Mouse (Mus musculus) layer of hippocampus, adult 6 months (tissue): ENCODE data around the gene Tmprss7. TPM values are rescaled to one million over a fixed set of nuclear protein-coding genes. Genes with fewer than 3 reads are reported as not detected.

Source experiments
- long read RNA-seq, 2 experiments: library from polyadenylated mRNA; unstranded; transcript quantifications; one replicate each; pipeline ENCODE4 v2.0.0; 2019 to 2020
- polyA plus RNA-seq: library from polyadenylated mRNA; unstranded; fragments of <200 nt; fragmentation: Nextera tagmentation; gene quantifications from 2 replicates; pipeline ENCODE4 v1.2.3, GENCODE M21; 2021

Gene Tmprss7
- 0.55 and 0.77 TPM in 2 replicates for polyA plus RNA-seq
- long read RNA-seq, experiment 1, partial matches to known transcripts: 1 of 3 reads
- long read RNA-seq, experiment 1, other reads (novel, unspliced or antisense): 2 of 3 reads
- long read RNA-seq, experiment 2, partial matches to known transcripts: 5 of 15 reads
- long read RNA-seq, experiment 2, other reads (novel, unspliced or antisense): 9 of 15 reads

DNA sequence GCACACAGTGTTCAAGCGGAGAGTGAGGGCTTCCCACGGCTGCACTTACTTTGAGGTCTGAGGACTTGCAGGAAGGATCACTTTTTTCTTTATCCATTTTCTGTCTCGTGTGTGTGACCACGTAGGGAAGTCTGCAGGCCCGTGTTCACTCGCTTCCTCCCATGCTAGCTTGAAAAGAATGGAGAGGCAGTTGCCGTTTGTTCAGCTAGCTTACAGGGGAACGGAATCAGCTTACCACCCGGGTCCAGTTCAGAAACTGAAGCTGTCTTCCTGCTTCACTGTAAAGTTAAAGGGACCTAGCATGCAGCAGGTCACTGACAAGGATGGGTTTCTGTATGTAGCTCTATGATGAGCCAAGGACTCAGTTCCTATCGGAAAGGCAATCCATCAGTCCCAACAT lies at the start of gene Tmprss7:
TSS of gene Tmprss7 (minus strand) at position 101 of the 400 bp plus-strand sequence.

DNA sequence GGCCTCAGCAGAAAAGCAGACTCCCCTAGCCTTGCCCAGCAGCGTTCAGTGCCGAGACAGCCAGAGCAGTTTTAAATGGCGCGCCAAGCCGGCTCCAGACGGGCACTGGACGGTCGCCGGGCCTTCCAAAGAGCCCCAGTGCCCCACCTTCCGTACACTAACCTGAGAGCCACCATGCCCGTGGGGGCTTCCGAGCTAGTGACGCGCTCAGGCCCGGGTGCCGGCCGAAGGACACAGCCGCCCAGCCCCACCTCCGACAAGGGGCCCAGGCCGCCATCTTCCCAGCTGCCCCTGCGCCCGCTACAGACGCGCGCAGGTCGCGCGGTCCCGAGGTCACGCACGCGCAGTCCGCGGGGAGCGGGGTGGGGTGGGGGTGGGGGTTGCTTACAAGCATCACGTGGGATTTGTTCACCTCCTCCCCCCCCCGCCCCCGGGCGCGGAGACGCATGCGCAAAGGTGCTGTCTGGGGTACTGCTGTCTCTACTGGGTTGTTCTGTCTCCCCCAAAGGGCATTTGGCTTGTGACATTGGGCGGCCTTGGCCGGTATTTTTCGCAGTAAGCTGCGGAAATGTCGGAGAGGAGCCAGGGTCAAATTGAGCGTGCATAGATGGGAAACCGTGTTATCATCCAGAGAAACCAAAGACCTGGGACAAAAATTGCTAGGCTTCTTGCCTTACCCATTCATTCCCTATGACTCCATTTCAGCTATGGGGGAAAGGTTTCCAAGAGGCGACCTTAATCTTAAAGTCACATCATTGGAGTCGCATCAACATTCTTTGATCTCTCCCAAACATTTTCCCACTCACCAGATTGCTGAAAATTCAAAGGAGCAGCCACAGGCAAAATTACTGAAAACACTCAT lies 49.4 kb upstream of the Tmprss7 start, which contains the start of gene Abhd10:
TSS of gene Abhd10 (minus strand) at position 341 of the 862 bp plus-strand sequence.

DNA sequence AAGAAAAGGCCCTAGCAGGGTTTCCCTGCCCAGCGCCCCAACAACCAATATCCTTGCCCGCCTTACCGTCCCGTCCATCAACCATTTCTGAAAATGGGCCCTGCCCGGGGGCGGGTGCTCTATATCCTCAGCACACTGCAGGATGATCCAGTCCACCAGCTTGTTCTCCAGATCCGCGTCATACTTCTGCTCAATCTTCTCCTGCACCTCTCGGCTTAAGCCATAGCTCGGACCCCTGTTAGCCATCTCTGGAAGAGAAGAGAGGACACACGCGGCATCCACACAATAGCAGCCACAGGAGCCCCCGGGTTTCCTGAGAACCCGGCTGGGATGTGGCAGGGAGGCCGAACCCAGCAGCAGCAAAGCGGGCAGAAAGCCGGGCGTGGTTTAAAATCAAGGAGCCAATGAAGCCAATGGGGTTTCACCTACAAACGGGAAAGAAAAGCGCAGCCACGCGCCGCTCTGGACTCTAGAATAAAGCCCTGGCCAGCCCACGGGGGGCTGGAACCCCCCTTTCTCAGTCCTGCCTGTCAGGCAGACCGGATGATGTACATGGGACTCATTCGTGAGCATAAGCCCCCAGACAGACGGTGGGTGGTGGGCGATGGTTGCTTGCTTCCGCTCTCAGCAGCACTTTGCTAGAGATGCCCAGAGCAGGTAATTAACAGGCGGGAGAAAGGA lies 30.7 kb upstream of the Tmprss7 start, which contains the start of gene Tagln3:
TSS of gene Tagln3 (minus strand) at position 548 of the 681 bp plus-strand sequence.

DNA sequence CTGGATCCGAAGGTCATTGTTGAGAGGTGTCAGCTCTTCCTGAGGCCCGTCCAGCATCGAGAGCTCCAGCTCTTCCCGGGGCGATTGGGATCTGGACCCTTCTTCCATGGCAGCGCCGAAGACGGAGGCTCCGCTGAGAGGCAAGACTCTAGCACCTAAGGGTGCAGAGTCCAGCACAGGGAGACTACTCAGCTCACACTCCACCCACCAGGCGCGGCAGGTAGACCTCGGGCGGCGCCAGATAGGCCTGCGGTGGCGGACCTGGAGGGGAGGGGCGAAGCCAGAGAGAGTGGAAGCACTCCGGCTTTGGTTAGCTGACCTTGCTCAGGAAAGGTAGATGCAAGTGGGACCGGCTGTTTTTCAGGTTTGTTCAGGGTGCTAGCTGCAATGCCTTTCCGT lies 39.5 kb downstream of the Tmprss7 start, which contains the start of gene BC016579:
TSS of gene BC016579 (minus strand) at position 135 of the 399 bp plus-strand sequence.

DNA sequence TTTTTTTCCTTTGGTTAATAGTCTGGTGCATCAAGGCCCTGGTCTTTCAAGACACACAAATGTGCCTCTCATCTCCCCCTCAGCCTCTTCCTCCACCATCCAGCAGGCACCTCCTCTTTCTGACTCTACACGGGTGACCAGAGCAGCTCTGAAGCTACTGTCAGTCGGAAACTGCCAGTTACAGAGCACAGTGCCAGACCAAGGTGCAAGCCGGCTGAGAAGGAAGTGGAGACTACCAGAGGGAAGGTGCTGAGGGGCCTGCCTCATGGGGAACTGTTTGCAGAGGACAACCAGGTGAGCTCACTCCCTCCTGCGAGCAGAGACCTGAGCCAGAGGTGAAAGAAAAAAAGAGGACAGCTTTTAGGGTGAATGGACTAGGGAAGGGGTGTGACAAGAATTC lies 83.2 kb downstream of the Tmprss7 start, which contains the start of gene Gcsam:
TSS of gene Gcsam (plus strand) at position 114 of the 400 bp plus-strand sequence.

Other genes starting within 250 kb of the Tmprss7 start
- gene Gm609, start 200.7 kb downstream of the Tmprss7 start, polyA plus RNA-seq: 0.13 and 0.19 TPM in 2 replicates
- not detected in 2 replicates for gene Gm17783, start 161.6 kb downstream of the Tmprss7 start, polyA plus RNA-seq
- not detected in 2 replicates for gene Slc9c1, start 158.3 kb downstream of the Tmprss7 start, polyA plus RNA-seq
- gene Gcsam, start 83.3 kb downstream of the Tmprss7 start, polyA plus RNA-seq: not detected in 2 replicates
- 0.09 and 0.14 TPM in 2 replicates for gene BC016579, start 39.6 kb downstream of the Tmprss7 start, polyA plus RNA-seq
- 580 and 591 TPM in 2 replicates for gene Tagln3, start 30.9 kb upstream of the Tmprss7 start, polyA plus RNA-seq
- gene Abhd10, start 49.3 kb upstream of the Tmprss7 start, polyA plus RNA-seq: 25.9 and 26.4 TPM in 2 replicates